Mouse (Mus musculus): ENCODE data around the gene Cnpy1. TPM values are rescaled to one million over a fixed set of nuclear protein-coding genes. Genes with fewer than 3 reads are reported as not detected.
A peak's percentile ranks its signal among the peaks of the same experiment; 100 is the strongest.

Cnpy1 gene
- polyA plus RNA-seq, 1 experiment from 2014 or later, result 0.10 TPM

- H3K4me1 ChIP-seq (replicated peaks), result peaks cover 14% of the 10 kb centered on the region
- no peak for ATAC-seq (ENCODE audit: insufficient number of reproducible peaks, low FRiP score)
- no peak overlapping the region for H3K27ac ChIP-seq (ENCODE audit: poor library complexity, severe bottlenecking)
- H3K4me2 ChIP-seq, result no peak overlapping the region
- no peak overlapping the region for H3K4me3 ChIP-seq
- WGBS, result 73% methylated on average over 5 of the region's 5 CpGs
- H3K9ac ChIP-seq, result no peak overlapping the region
- no peaks in the 10 kb centered on the region for H3K9me3 ChIP-seq (replicated peaks)
- H3K27me3 ChIP-seq (replicated peaks), result peaks cover 5% of the 10 kb centered on the region; the same call in 1 of the 2 replicates
- no peaks in the 10 kb centered on the region for H3K36me3 ChIP-seq
Observed at GRCm38 (mm10) chr5:28239829-28240228, 5.8 kb downstream of the Cnpy1 start.

GRCm38 (mm10) chr5:28238876-28239275, 6.7 kb downstream of the Cnpy1 start:
- no peak overlapping the region for H3K4me2 ChIP-seq
- H3K9ac ChIP-seq, result no peak overlapping the region
- no peaks in the 10 kb centered on the region for H3K36me3 ChIP-seq

GRCm38 (mm10) chr5:28238152-28238551, 7.5 kb downstream of the Cnpy1 start:
- ATAC-seq (ENCODE audit: insufficient number of reproducible peaks, low FRiP score), result no peak
- no peaks in the 10 kb centered on the region for H3K9me3 ChIP-seq (replicated peaks)
- peaks cover 14% of the 10 kb centered on the region for H3K4me1 ChIP-seq (replicated peaks)
- H3K27ac ChIP-seq (ENCODE audit: poor library complexity, severe bottlenecking), result no peak overlapping the region
- WGBS, result 27% methylated on average over 4 of the region's 4 CpGs
- H3K36me3 ChIP-seq, result no peaks in the 10 kb centered on the region
- peaks cover 5% of the 10 kb centered on the region; the same call in 1 of the 2 replicates for H3K27me3 ChIP-seq (replicated peaks)
- no peak overlapping the region for H3K4me3 ChIP-seq
- no peak overlapping the region for H3K9ac ChIP-seq
- H3K4me2 ChIP-seq, result no peak overlapping the region

More at GRCm38 (mm10) chr5:28238876-28239275, 6.7 kb downstream of the Cnpy1 start:
- Histone ChIP-seq H3K4me3 (no peak overlapping the region), H3K4me1 (replicated peaks) (peaks cover 14% of the 10 kb centered on the region), H3K9me3 (replicated peaks) (no peaks in the 10 kb centered on the region), H3K27ac (ENCODE audit: poor library complexity, severe bottlenecking) (no peak overlapping the region), H3K27me3 (replicated peaks) (peaks cover 5% of the 10 kb centered on the region; the same call in 1 of the 2 replicates)
- WGBS, result 78% methylated on average over 5 of the region's 5 CpGs
- no peak for ATAC-seq (ENCODE audit: insufficient number of reproducible peaks, low FRiP score)

GRCm38 (mm10) chr5:28237715-28238114, 7.9 kb downstream of the Cnpy1 start:
- Histone ChIP-seq H3K4me3 (no peak overlapping the region), H3K27me3 (replicated peaks) (peaks cover 5% of the 10 kb centered on the region; the same call in 1 of the 2 replicates), H3K36me3 (no peaks in the 10 kb centered on the region), H3K9me3 (replicated peaks) (no peaks in the 10 kb centered on the region), H3K27ac (ENCODE audit: poor library complexity, severe bottlenecking) (no peak overlapping the region), H3K4me2 (no peak overlapping the region), H3K4me1 (replicated peaks) (peaks cover 14% of the 10 kb centered on the region), H3K9ac (no peak overlapping the region)
- WGBS, result 71% methylated on average over 2 of the region's 2 CpGs
- no peak for ATAC-seq (ENCODE audit: insufficient number of reproducible peaks, low FRiP score)

- Histone ChIP-seq H3K9ac (no peak overlapping the region), H3K9me3 (replicated peaks) (no peaks in the 10 kb centered on the region), H3K36me3 (no peaks in the 10 kb centered on the region), H3K4me2 (no peak overlapping the region), H3K27ac (ENCODE audit: poor library complexity, severe bottlenecking) (no peak overlapping the region), H3K4me3 (no peak overlapping the region), H3K27me3 (replicated peaks) (peaks cover 5% of the 10 kb centered on the region; the same call in 1 of the 2 replicates), H3K4me1 (replicated peaks) (peaks cover 14% of the 10 kb centered on the region)
- WGBS, result 36% methylated on average over 4 of the region's 4 CpGs
- ATAC-seq (ENCODE audit: insufficient number of reproducible peaks, low FRiP score), result no peak
Observed at GRCm38 (mm10) chr5:28237055-28237454, 8.6 kb downstream of the Cnpy1 start.

GRCm38 (mm10) chr5:28236098-28236497, 9.5 kb downstream of the Cnpy1 start:
- Histone ChIP-seq H3K4me3 (no peak overlapping the region), H3K27me3 (replicated peaks) (peaks cover 5% of the 10 kb centered on the region; the same call in 1 of the 2 replicates), H3K4me2 (0 out of 2 replicates have a peak overlapping the region, but pooled peaks have one; percentile 8), H3K9ac (no peak overlapping the region), H3K9me3 (replicated peaks) (no peaks in the 10 kb centered on the region), H3K36me3 (no peaks in the 10 kb centered on the region), H3K4me1 (replicated peaks) (peaks cover 14% of the 10 kb centered on the region), H3K27ac (ENCODE audit: poor library complexity, severe bottlenecking) (no peak overlapping the region)
- 23% methylated on average over 6 of the region's 6 CpGs for WGBS
- peak; percentile 48; the same call in 1 of the 2 replicates for ATAC-seq (ENCODE audit: insufficient number of reproducible peaks, low FRiP score)

- H3K27ac ChIP-seq (ENCODE audit: poor library complexity, severe bottlenecking), result no peak overlapping the region
- no peaks in the 10 kb centered on the region for H3K36me3 ChIP-seq
- H3K4me1 ChIP-seq (replicated peaks), result peaks cover 8% of the 10 kb centered on the region
- WGBS, result 63% methylated on average over 3 of the region's 3 CpGs
- H3K9me3 ChIP-seq (replicated peaks), result no peaks in the 10 kb centered on the region
- no peak overlapping the region for H3K4me2 ChIP-seq
- H3K4me3 ChIP-seq, result no peak overlapping the region
- ATAC-seq (ENCODE audit: insufficient number of reproducible peaks, low FRiP score), result no peak
- H3K27me3 ChIP-seq (replicated peaks), result no peaks in the 10 kb centered on the region
- H3K9ac ChIP-seq, result no peak overlapping the region
Observed at GRCm38 (mm10) chr5:28232101-28232500, 13.5 kb downstream of the Cnpy1 start.

GRCm38 (mm10) chr5:28219596-28219995, 26.0 kb downstream of the Cnpy1 start:
- Histone ChIP-seq H3K9ac (no peak overlapping the region), H3K9me3 (replicated peaks) (peaks cover 3% of the 10 kb centered on the region; the same call in 1 of the 2 replicates), H3K36me3 (no peaks in the 10 kb centered on the region), H3K4me3 (no peak overlapping the region), H3K27ac (ENCODE audit: poor library complexity, severe bottlenecking) (no peak overlapping the region), H3K4me2 (no peak overlapping the region), H3K27me3 (replicated peaks) (peaks cover 41% of the 10 kb centered on the region), H3K4me1 (replicated peaks) (no peaks in the 10 kb centered on the region)
- 91% methylated on average over 1 of the region's 1 CpGs for WGBS
- no peak for ATAC-seq (ENCODE audit: insufficient number of reproducible peaks, low FRiP score)

- no peak for ATAC-seq (ENCODE audit: insufficient number of reproducible peaks, low FRiP score)
- H3K27ac ChIP-seq (ENCODE audit: poor library complexity, severe bottlenecking), result no peak overlapping the region
- WGBS, result 59% methylated on average over 2 of the region's 2 CpGs
- no peak overlapping the region for H3K9ac ChIP-seq
- H3K4me2 ChIP-seq, result no peak overlapping the region
- H3K4me3 ChIP-seq, result no peak overlapping the region
- H3K9me3 ChIP-seq (replicated peaks), result no peaks in the 10 kb centered on the region
- no peaks in the 10 kb centered on the region for H3K36me3 ChIP-seq
- peaks cover 9% of the 10 kb centered on the region for H3K4me1 ChIP-seq (replicated peaks)
- peaks cover 85% of the 10 kb centered on the region for H3K27me3 ChIP-seq (replicated peaks)
Observed at GRCm38 (mm10) chr5:28213441-28213840, 32.2 kb downstream of the Cnpy1 start.

GRCm38 (mm10) chr5:28211651-28212310, 33.8 kb downstream of the Cnpy1 start:
- Histone ChIP-seq H3K4me1 (replicated peaks) (peaks cover 9% of the 10 kb centered on the region), H3K9ac (no peak overlapping the region), H3K9me3 (replicated peaks) (no peaks in the 10 kb centered on the region), H3K27ac (ENCODE audit: poor library complexity, severe bottlenecking) (no peak overlapping the region), H3K4me2 (no peak overlapping the region), H3K27me3 (replicated peaks) (peaks cover 90% of the 10 kb centered on the region), H3K4me3 (no peak overlapping the region), H3K36me3 (no peaks in the 10 kb centered on the region)
- ATAC-seq (ENCODE audit: insufficient number of reproducible peaks, low FRiP score), result no peak
- WGBS, result 5% methylated on average over 15 of the region's 15 CpGs

GRCm38 (mm10) chr5:28210591-28211550, 34.7 kb downstream of the Cnpy1 start:
- Histone ChIP-seq H3K27ac (ENCODE audit: poor library complexity, severe bottlenecking) (no peak overlapping the region), H3K36me3 (no peaks in the 10 kb centered on the region), H3K4me3 (no peak overlapping the region), H3K9ac (no peak overlapping the region), H3K4me2 (no peak overlapping the region), H3K4me1 (replicated peaks) (peaks cover 11% of the 10 kb centered on the region), H3K9me3 (replicated peaks) (no peaks in the 10 kb centered on the region), H3K27me3 (replicated peaks) (peaks cover 86% of the 10 kb centered on the region)
- no peak for ATAC-seq (ENCODE audit: insufficient number of reproducible peaks, low FRiP score)
- 2% methylated on average over 29 of the region's 29 CpGs for WGBS

All from heart, embryonic 12.5 days (tissue).